Mouse (Mus musculus): Measurements from ENCODE around the gene Eif2ak4. TPM values are rescaled to one million over a fixed set of nuclear protein-coding genes. Genes with fewer than 3 reads are reported as not detected.

The Eif2ak4 gene
- polyA plus RNA-seq, 1 experiment = 4.0 TPM

- Histone ChIP-seq H3K27ac (ENCODE audit: insufficient read depth, low read depth, low read length) (no peak overlapping the region), H3K4me1 (ENCODE audit: control insufficient read depth, insufficient read depth, insufficient read length, low read length) (no peaks in the 10 kb centered on the region), H3K36me3 (ENCODE audit: control insufficient read depth, insufficient read depth, low read length) (no peaks in the 10 kb centered on the region), H3K27me3 (ENCODE audit: control insufficient read depth, insufficient read depth, low read length) (no peaks in the 10 kb centered on the region), H3K4me3 (ENCODE audit: low read depth, low read length) (no peak overlapping the region)
- TF ChIP-seq CTCF (IDR thresholded peaks at IDR 0.05; ENCODE audit: extremely low read depth, insufficient read length, insufficient replicate concordance, low read depth, low read length) (no peak), POLR2A (IDR thresholded peaks at IDR 0.05; ENCODE audit: low read depth, low read length) (no peak)
- 64% methylated on average over 5 of the region's 5 CpGs for WGBS
Measured at GRCm38 (mm10) chr2:118383387-118383786, 5.0 kb upstream of the Eif2ak4 start.

DNA sequence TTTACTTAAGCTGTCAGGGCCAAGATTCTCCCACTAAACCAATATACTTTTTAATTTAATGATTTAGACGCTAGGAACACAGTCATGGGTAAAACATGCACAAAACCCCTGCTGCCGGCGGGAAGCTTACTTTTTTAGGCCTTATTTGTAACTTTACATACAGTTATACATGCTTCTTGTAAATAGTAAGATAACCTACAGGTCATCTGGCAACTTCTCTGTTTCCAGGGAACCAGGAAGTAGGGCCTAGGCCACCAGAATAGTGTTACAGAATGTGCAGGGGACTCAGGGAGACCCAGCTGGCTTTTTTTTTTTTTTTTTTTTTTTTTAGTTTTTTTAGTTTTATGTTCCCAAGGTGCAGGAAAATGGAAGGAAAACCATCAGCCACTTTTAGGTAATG lies 1.2 kb downstream of the Eif2ak4 start:
- TF ChIP-seq POLR2A (IDR thresholded peaks at IDR 0.05; ENCODE audit: low read depth, low read length) (no peak), CTCF (IDR thresholded peaks at IDR 0.05; ENCODE audit: extremely low read depth, insufficient read length, insufficient replicate concordance, low read depth, low read length) (no peak)
- H3K4me3 ChIP-seq (ENCODE audit: low read depth, low read length) = no peak overlapping the region
- H3K27ac ChIP-seq (ENCODE audit: insufficient read depth, low read depth, low read length) = no peak overlapping the region
- 38% methylated on average over 3 of the region's 3 CpGs for WGBS
- H3K36me3 ChIP-seq (ENCODE audit: control insufficient read depth, insufficient read depth, low read length) = no peaks in the 10 kb centered on the region
- H3K27me3 ChIP-seq (ENCODE audit: control insufficient read depth, insufficient read depth, low read length) = no peaks in the 10 kb centered on the region
- H3K4me1 ChIP-seq (ENCODE audit: control insufficient read depth, insufficient read depth, insufficient read length, low read length) = peaks cover 2% of the 10 kb centered on the region; the same call in 1 of the 2 replicates

DNA sequence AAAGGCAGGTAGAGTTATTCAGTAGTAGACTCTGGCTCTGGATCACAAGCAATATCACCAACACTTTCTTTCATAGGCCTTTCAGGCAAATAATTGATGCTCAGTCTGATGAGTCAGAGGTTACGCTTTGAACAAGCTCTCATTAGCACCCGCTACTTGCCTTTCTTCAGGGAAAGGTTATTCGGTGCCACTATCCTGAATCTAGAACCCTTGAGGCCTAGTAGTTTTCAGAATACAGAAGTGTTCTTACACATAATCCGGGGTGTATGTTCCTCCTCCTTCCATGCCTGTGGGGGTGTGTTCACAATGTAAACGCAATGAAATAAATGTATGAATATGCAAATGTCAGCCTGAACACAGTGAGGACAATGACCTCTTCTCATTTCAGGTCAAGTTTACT lies 1.7 kb downstream of the Eif2ak4 start:
- no peaks in the 10 kb centered on the region for H3K36me3 ChIP-seq (ENCODE audit: control insufficient read depth, insufficient read depth, low read length)
- 74% methylated on average over 5 of the region's 5 CpGs for WGBS
- no peak overlapping the region for H3K27ac ChIP-seq (ENCODE audit: insufficient read depth, low read depth, low read length)
- TF ChIP-seq POLR2A (IDR thresholded peaks at IDR 0.05; ENCODE audit: low read depth, low read length) = no peak
- no peak for TF ChIP-seq CTCF (IDR thresholded peaks at IDR 0.05; ENCODE audit: extremely low read depth, insufficient read length, insufficient replicate concordance, low read depth, low read length)
- H3K27me3 ChIP-seq (ENCODE audit: control insufficient read depth, insufficient read depth, low read length) = no peaks in the 10 kb centered on the region
- H3K4me3 ChIP-seq (ENCODE audit: low read depth, low read length) = no peak overlapping the region
- peaks cover 2% of the 10 kb centered on the region; the same call in 1 of the 2 replicates for H3K4me1 ChIP-seq (ENCODE audit: control insufficient read depth, insufficient read depth, insufficient read length, low read length)

DNA sequence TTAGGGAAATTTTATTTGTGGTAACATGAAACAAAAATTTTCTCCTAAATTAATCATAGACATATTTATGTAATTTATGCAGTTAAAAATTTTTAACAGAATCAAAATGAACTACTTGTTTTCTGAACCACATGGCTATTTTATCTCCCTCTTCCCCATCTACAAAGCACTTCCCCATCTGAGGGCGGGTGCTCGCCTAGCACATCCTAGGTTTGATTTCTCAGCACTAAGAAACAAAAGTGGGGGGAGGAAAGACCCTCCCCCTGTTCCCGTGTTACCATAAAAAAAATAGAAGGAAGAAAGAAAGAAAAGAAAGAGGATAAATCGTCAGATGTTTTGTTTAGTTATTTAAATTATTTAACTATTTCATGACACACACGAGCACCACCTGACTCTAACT lies 2.8 kb downstream of the Eif2ak4 start:
- WGBS = 73% methylated on average over 5 of the region's 5 CpGs
- Histone ChIP-seq H3K4me1 (ENCODE audit: control insufficient read depth, insufficient read depth, insufficient read length, low read length) (peaks cover 2% of the 10 kb centered on the region; the same call in 1 of the 2 replicates), H3K36me3 (ENCODE audit: control insufficient read depth, insufficient read depth, low read length) (no peaks in the 10 kb centered on the region), H3K4me3 (ENCODE audit: low read depth, low read length) (no peak overlapping the region), H3K27me3 (ENCODE audit: control insufficient read depth, insufficient read depth, low read length) (no peaks in the 10 kb centered on the region), H3K27ac (ENCODE audit: insufficient read depth, low read depth, low read length) (no peak overlapping the region)
- TF ChIP-seq CTCF (IDR thresholded peaks at IDR 0.05; ENCODE audit: extremely low read depth, insufficient read length, insufficient replicate concordance, low read depth, low read length) = no peak

- WGBS = 74% methylated on average over 5 of the region's 5 CpGs
- H3K4me3 ChIP-seq (ENCODE audit: low read depth, low read length) = no peak overlapping the region
- no peaks in the 10 kb centered on the region for H3K4me1 ChIP-seq (ENCODE audit: control insufficient read depth, insufficient read depth, insufficient read length, low read length)
- H3K27me3 ChIP-seq (ENCODE audit: control insufficient read depth, insufficient read depth, low read length) = no peaks in the 10 kb centered on the region
- no peak overlapping the region for H3K27ac ChIP-seq (ENCODE audit: insufficient read depth, low read depth, low read length)
- H3K36me3 ChIP-seq (ENCODE audit: control insufficient read depth, insufficient read depth, low read length) = 0 out of 2 replicates have a peak, but pooled peaks cover 2% of the 10 kb centered on the region
- TF ChIP-seq POLR2A (IDR thresholded peaks at IDR 0.05; ENCODE audit: low read depth, low read length) (no peak), CTCF (IDR thresholded peaks at IDR 0.05; ENCODE audit: extremely low read depth, insufficient read length, insufficient replicate concordance, low read depth, low read length) (no peak)
Measured at GRCm38 (mm10) chr2:118399751-118400150, 11.3 kb downstream of the Eif2ak4 start.

DNA sequence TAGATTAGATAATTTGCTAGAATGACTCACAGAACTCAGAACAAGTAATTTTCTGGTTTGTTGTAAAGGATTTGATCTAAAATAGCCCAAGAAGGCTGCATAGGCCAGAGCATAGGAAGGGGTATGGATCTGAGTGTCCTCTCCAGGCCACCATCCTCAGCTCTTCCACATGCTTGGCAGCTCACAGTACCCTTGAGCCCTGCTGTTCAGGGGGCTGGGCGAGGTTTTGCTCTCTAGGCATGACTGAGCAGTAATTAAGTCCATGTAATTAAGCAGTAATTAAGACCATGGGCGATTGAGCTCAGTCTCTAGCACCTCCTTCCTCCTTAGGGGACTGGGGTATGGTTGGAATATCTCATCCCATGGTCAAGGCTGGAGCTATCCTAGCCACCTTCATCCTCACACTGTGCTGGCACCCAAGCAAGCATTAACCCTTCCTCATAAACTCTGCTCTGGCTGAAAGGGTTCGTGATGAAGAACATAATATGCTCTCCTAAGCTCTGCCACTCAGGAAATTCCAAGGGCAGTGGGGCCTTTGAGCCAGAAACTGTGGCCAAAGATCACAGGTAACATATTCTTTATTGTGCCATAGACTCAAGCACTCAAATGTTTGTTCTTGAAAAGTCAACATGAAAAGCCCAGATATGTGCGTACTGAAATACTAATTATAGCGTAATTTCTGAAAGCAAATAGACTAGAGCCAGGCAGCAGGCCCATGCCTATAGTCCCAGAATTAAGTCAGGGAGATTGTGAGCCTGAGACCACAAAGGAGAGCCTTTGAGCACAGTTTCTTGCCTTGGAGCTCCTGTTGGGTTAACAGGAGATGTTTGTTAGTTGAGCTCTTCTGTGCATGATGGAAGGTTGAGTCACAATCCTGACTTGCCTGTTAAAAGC lies 13.7 kb downstream of the Eif2ak4 start:
- H3K4me3 ChIP-seq (ENCODE audit: low read depth, low read length) = no peak overlapping the region
- H3K27me3 ChIP-seq (ENCODE audit: control insufficient read depth, insufficient read depth, low read length) = no peaks in the 10 kb centered on the region
- H3K4me1 ChIP-seq (ENCODE audit: control insufficient read depth, insufficient read depth, insufficient read length, low read length) = peaks cover 4% of the 10 kb centered on the region; the same call in 1 of the 2 replicates
- TF ChIP-seq CTCF (IDR thresholded peaks at IDR 0.05; ENCODE audit: extremely low read depth, insufficient read length, insufficient replicate concordance, low read depth, low read length) = no peak
- TF ChIP-seq POLR2A (IDR thresholded peaks at IDR 0.05; ENCODE audit: low read depth, low read length) = no peak
- WGBS = 41% methylated on average over 5 of the region's 5 CpGs
- H3K27ac ChIP-seq (ENCODE audit: insufficient read depth, low read depth, low read length) = no peak overlapping the region
- H3K36me3 ChIP-seq (ENCODE audit: control insufficient read depth, insufficient read depth, low read length) = 0 out of 2 replicates have a peak, but pooled peaks cover 2% of the 10 kb centered on the region

GRCm38 (mm10) chr2:118404336-118404735 lies 15.9 kb downstream of the Eif2ak4 start:
- Histone ChIP-seq H3K4me3 (ENCODE audit: low read depth, low read length) (no peak overlapping the region), H3K36me3 (ENCODE audit: control insufficient read depth, insufficient read depth, low read length) (peaks cover 2% of the 10 kb centered on the region; the same call in 1 of the 2 replicates), H3K27ac (ENCODE audit: insufficient read depth, low read depth, low read length) (no peak overlapping the region), H3K4me1 (ENCODE audit: control insufficient read depth, insufficient read depth, insufficient read length, low read length) (peaks cover 4% of the 10 kb centered on the region; the same call in 1 of the 2 replicates), H3K27me3 (ENCODE audit: control insufficient read depth, insufficient read depth, low read length) (no peaks in the 10 kb centered on the region)
- TF ChIP-seq POLR2A (IDR thresholded peaks at IDR 0.05; ENCODE audit: low read depth, low read length) = no peak
- TF ChIP-seq CTCF (IDR thresholded peaks at IDR 0.05; ENCODE audit: extremely low read depth, insufficient read length, insufficient replicate concordance, low read depth, low read length) = no peak
- 91% methylated on average over 5 of the region's 5 CpGs for WGBS

Data from small intestine, adult 2 months (tissue).